Mouse (Mus musculus) kidney, postnatal 25 days (tissue): Measurements from ENCODE around the gene Tceal3.
"Not testable (repeated sequence)": the region's sequence is repeated elsewhere in the genome, so short reads cannot be mapped to it uniquely, and the experiment has no call there.

Source experiments
- DNase-seq, 2 experiments: peaks; one replicate each; pipeline ENCODE4 v3.0.0; 2021; ENCODE audit warnings: mixed read lengths in 2 of 2

The Tceal3 gene

DNA sequence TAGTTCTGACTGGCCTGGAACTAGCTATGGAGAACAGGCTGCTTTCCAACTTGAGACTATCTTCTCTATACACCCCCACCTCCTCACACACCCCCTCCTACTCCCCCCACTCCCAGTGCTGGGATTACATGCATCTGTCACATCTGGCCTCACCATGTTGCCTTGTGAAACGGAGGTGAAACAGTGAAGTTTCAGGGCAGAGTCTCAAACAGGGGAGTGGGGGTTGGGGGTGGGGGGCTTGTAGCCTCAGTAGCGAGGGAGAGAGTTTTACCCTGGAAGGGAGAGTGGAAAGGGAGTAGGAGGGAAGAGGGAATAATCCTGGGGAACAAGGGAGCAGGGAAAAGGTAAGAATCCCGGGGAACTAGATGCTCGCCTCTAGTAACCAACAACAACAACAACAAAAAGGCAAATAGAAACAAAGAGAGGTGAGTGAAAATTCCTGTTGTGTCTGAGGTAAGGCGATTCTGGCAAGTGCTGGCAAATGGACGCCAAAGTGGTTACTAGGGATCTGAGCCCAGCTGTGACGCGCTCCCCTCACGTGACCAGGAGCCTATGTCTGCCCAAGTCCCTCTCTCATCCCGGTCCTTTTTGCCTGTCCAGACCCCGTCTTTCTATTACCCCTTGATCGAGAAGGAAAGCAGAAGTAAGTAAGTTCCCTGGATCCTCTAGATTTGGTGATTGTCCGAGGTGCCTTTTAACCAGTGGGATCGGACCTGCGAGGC lies 117.0 kb downstream of the Tceal3 start, which contains the start of gene Tceal1:
TSS of gene Tceal1 (plus strand) at position 537 of the 722 bp plus-strand sequence.
- DNase-seq: peak; percentile 76 to 80

GRCm38 (mm10) chrX:136708168-136708681 lies 117.6 kb downstream of the Tceal3 start:
- peak; percentile 20 to 59 for DNase-seq

DNA sequence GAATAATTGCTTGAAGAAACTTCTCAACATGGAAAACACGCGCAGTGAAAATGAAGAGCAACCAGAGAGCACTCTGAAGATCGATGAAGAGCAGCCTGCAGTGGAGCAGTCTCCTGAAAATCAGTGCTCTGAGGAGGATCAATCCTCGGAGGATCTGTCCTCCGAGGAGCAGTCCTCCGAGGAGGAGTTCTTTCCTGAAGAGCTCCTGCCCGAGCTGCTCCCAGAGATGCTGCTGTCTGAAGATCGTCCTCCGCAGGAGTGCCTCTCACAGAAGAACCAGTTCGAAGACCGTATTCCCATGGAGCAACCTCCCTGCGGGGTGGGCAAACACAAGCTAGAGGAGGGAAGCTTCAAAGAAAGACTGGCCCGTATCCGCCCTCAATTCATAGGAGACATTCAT lies 118.1 kb downstream of the Tceal3 start:
- DNase-seq: no peak

DNA sequence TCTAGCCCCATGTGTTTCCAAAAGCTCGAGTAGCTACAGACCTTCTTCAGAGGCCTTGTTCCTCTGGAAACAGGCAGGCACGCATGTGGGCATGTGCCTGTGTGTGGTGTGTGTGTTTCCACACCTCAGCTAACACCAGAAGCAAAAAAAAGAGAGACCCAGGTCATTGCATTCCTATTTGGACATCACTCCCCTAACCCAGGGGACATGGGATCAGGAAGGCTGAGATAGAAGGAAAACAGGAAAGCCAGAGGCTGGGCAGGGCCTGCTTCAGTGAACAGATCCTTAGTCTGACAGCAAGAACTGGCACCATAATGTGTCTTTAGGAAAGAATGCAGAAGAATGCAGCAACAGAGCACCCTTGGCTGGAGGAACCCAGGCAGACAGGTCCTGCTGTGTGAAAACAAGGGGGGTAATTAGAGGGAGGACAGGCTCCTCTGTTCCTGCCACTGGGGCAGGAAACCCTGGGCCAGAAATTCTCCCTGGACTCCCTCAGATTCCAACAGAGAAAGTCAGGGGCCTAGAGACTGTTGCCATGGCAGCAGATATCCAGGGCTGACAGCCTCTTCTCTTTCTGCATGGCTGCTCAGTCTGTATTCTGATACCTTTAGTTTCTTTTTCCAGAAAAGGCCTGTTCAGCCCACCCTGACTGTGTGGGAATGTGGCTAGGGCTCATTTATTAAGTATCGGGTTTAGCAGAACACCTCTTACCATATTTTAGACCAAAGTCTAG lies 124.3 kb downstream of the Tceal3 start:
- DNase-seq: not testable (repeated sequence)
